Mouse (Mus musculus) C2C12 (cell line): ENCODE results near the gene Zbtb1.

ENCODE experiments used
- CTCF ChIP-seq: IDR thresholded peaks from one replicate; pipeline ENCODE4 v1.5.1; 2011; ENCODE audit not compliant: control insufficient read depth, insufficient read depth, insufficient read length
- MAX ChIP-seq: IDR thresholded peaks from one replicate; pipeline ENCODE4 v1.6.1; 2011; ENCODE audit warnings: mild to moderate bottlenecking, control low read depth

DNA sequence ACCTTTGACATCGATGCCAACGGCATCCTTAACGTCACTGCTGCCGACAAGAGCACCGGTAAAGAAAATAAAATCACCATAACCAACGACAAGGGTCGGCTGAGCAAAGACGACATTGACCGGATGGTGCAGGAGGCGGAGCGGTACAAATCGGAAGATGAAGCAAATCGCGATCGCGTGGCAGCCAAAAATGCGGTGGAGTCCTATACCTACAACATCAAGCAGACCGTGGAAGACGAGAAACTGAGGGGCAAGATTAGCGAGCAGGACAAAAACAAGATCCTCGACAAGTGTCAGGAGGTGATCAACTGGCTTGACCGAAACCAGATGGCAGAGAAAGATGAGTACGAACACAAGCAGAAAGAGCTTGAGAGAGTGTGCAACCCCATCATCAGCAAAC, 35.9 kb downstream of the Zbtb1 start:
- TF ChIP-seq CTCF (no peak), MAX (no peak)
